Mouse (Mus musculus): Measurements from ENCODE around the gene Dzip1l. TPM values are rescaled to one million over a fixed set of nuclear protein-coding genes. Genes with fewer than 3 reads are reported as not detected.

The Dzip1l gene
- polyA plus RNA-seq, 1 experiment from 2014 or later: 16.5 TPM

- Histone ChIP-seq H3K27me3 (ENCODE audit: control insufficient read depth, insufficient read depth, low read length) (no peaks in the 10 kb centered on the region), H3K36me3 (ENCODE audit: control insufficient read depth, insufficient read depth, low read length) (peaks cover 21% of the 10 kb centered on the region), H3K4me1 (ENCODE audit: control insufficient read depth, insufficient read depth, low read length) (no peaks in the 10 kb centered on the region), H3K4me3 (ENCODE audit: low read depth, low read length) (no peak overlapping the region), H3K4me2 (no peak overlapping the region), H3K9me3 (replicated peaks; ENCODE audit: control insufficient read depth, low read length) (no peaks in the 10 kb centered on the region), H3K9ac (ENCODE audit: low read depth, low read length) (no peak overlapping the region), H3K27ac (ENCODE audit: low read depth, low read length) (no peak overlapping the region)
- ATAC-seq (replicated peaks; ENCODE audit: insufficient number of reproducible peaks, low FRiP score, low TSS enrichment): no peak
- WGBS (ENCODE audit: insufficient replicate concordance): 84% methylated on average over 10 of the region's 10 CpGs
These were observed 33.6 kb downstream of the Dzip1l start for GRCm38 (mm10) chr9:99662887-99663286.

- H3K4me3 ChIP-seq (ENCODE audit: low read depth, low read length): no peak overlapping the region
- H3K27me3 ChIP-seq (ENCODE audit: control insufficient read depth, insufficient read depth, low read length): no peaks in the 10 kb centered on the region
- no peak overlapping the region for H3K4me2 ChIP-seq
- no peak overlapping the region for H3K9ac ChIP-seq (ENCODE audit: low read depth, low read length)
- WGBS (ENCODE audit: insufficient replicate concordance): 82% methylated on average over 8 of the region's 8 CpGs
- no peaks in the 10 kb centered on the region for H3K4me1 ChIP-seq (ENCODE audit: control insufficient read depth, insufficient read depth, low read length)
- peaks cover 36% of the 10 kb centered on the region for H3K36me3 ChIP-seq (ENCODE audit: control insufficient read depth, insufficient read depth, low read length)
- H3K27ac ChIP-seq (ENCODE audit: low read depth, low read length): no peak overlapping the region
- peaks cover 3% of the 10 kb centered on the region; the same call in 1 of the 2 replicates for H3K9me3 ChIP-seq (replicated peaks; ENCODE audit: control insufficient read depth, low read length)
- no peak for ATAC-seq (replicated peaks; ENCODE audit: insufficient number of reproducible peaks, low FRiP score, low TSS enrichment)
These were observed 38.3 kb downstream of the Dzip1l start for GRCm38 (mm10) chr9:99667596-99667995.

GRCm38 (mm10) chr9:99671603-99672002, 42.3 kb downstream of the Dzip1l start:
- Histone ChIP-seq H3K27ac (ENCODE audit: low read depth, low read length) (no peak overlapping the region), H3K27me3 (ENCODE audit: control insufficient read depth, insufficient read depth, low read length) (no peaks in the 10 kb centered on the region), H3K36me3 (ENCODE audit: control insufficient read depth, insufficient read depth, low read length) (peaks cover 24% of the 10 kb centered on the region), H3K4me2 (no peak overlapping the region), H3K9ac (ENCODE audit: low read depth, low read length) (no peak overlapping the region), H3K9me3 (replicated peaks; ENCODE audit: control insufficient read depth, low read length) (peaks cover 3% of the 10 kb centered on the region; the same call in 1 of the 2 replicates), H3K4me3 (ENCODE audit: low read depth, low read length) (no peak overlapping the region), H3K4me1 (ENCODE audit: control insufficient read depth, insufficient read depth, low read length) (no peaks in the 10 kb centered on the region)
- 22% methylated on average over 2 of the region's 2 CpGs for WGBS (ENCODE audit: insufficient replicate concordance)
- no peak for ATAC-seq (replicated peaks; ENCODE audit: insufficient number of reproducible peaks, low FRiP score, low TSS enrichment)

GRCm38 (mm10) chr9:99675714-99676113, 46.4 kb downstream of the Dzip1l start:
- Histone ChIP-seq H3K27ac (ENCODE audit: low read depth, low read length) (no peak overlapping the region), H3K4me3 (ENCODE audit: low read depth, low read length) (no peak overlapping the region), H3K9me3 (replicated peaks; ENCODE audit: control insufficient read depth, low read length) (no peaks in the 10 kb centered on the region), H3K9ac (ENCODE audit: low read depth, low read length) (no peak overlapping the region), H3K4me2 (no peak overlapping the region), H3K4me1 (ENCODE audit: control insufficient read depth, insufficient read depth, low read length) (no peaks in the 10 kb centered on the region), H3K36me3 (ENCODE audit: control insufficient read depth, insufficient read depth, low read length) (no peaks in the 10 kb centered on the region), H3K27me3 (ENCODE audit: control insufficient read depth, insufficient read depth, low read length) (no peaks in the 10 kb centered on the region)
- ATAC-seq (replicated peaks; ENCODE audit: insufficient number of reproducible peaks, low FRiP score, low TSS enrichment): no peak
- WGBS (ENCODE audit: insufficient replicate concordance): 86% methylated on average over 3 of the region's 3 CpGs

GRCm38 (mm10) chr9:99681980-99682570, 52.8 kb downstream of the Dzip1l start:
- H3K4me2 ChIP-seq: peak overlapping the region; percentile 41
- no peak for ATAC-seq (replicated peaks; ENCODE audit: insufficient number of reproducible peaks, low FRiP score, low TSS enrichment)
- peak overlapping the region; percentile 70 for H3K27ac ChIP-seq (ENCODE audit: low read depth, low read length)
- WGBS (ENCODE audit: insufficient replicate concordance): 50% methylated on average over 21 of the region's 21 CpGs
- H3K4me1 ChIP-seq (ENCODE audit: control insufficient read depth, insufficient read depth, low read length): no peaks in the 10 kb centered on the region
- H3K36me3 ChIP-seq (ENCODE audit: control insufficient read depth, insufficient read depth, low read length): no peaks in the 10 kb centered on the region
- no peaks in the 10 kb centered on the region for H3K9me3 ChIP-seq (replicated peaks; ENCODE audit: control insufficient read depth, low read length)
- no peak overlapping the region for H3K4me3 ChIP-seq (ENCODE audit: low read depth, low read length)
- H3K9ac ChIP-seq (ENCODE audit: low read depth, low read length): no peak overlapping the region
- H3K27me3 ChIP-seq (ENCODE audit: control insufficient read depth, insufficient read depth, low read length): no peaks in the 10 kb centered on the region

- no peaks in the 10 kb centered on the region for H3K9me3 ChIP-seq (replicated peaks; ENCODE audit: control insufficient read depth, low read length)
- no peaks in the 10 kb centered on the region for H3K36me3 ChIP-seq (ENCODE audit: control insufficient read depth, insufficient read depth, low read length)
- no peak overlapping the region for H3K27ac ChIP-seq (ENCODE audit: low read depth, low read length)
- no peak overlapping the region for H3K4me2 ChIP-seq
- no peak overlapping the region for H3K9ac ChIP-seq (ENCODE audit: low read depth, low read length)
- ATAC-seq (replicated peaks; ENCODE audit: insufficient number of reproducible peaks, low FRiP score, low TSS enrichment): no peak
- H3K4me1 ChIP-seq (ENCODE audit: control insufficient read depth, insufficient read depth, low read length): no peaks in the 10 kb centered on the region
- WGBS (ENCODE audit: insufficient replicate concordance): 53% methylated on average over 5 of the region's 5 CpGs
- H3K27me3 ChIP-seq (ENCODE audit: control insufficient read depth, insufficient read depth, low read length): no peaks in the 10 kb centered on the region
- H3K4me3 ChIP-seq (ENCODE audit: low read depth, low read length): no peak overlapping the region
These were observed 55.8 kb downstream of the Dzip1l start for GRCm38 (mm10) chr9:99685061-99685521.

GRCm38 (mm10) chr9:99685536-99686231, 56.4 kb downstream of the Dzip1l start:
- 67% methylated on average over 5 of the region's 5 CpGs for WGBS (ENCODE audit: insufficient replicate concordance)
- no peak overlapping the region for H3K4me2 ChIP-seq

GRCm38 (mm10) chr9:99689796-99690195, 60.5 kb downstream of the Dzip1l start:
- H3K4me3 ChIP-seq (ENCODE audit: low read depth, low read length): no peak overlapping the region
- H3K9me3 ChIP-seq (replicated peaks; ENCODE audit: control insufficient read depth, low read length): no peaks in the 10 kb centered on the region
- 83% methylated on average over 5 of the region's 5 CpGs for WGBS (ENCODE audit: insufficient replicate concordance)
- no peak overlapping the region for H3K9ac ChIP-seq (ENCODE audit: low read depth, low read length)
- H3K27ac ChIP-seq (ENCODE audit: low read depth, low read length): no peak overlapping the region
- H3K36me3 ChIP-seq (ENCODE audit: control insufficient read depth, insufficient read depth, low read length): no peaks in the 10 kb centered on the region
- ATAC-seq (replicated peaks; ENCODE audit: insufficient number of reproducible peaks, low FRiP score, low TSS enrichment): no peak
- H3K4me2 ChIP-seq: no peak overlapping the region
- H3K27me3 ChIP-seq (ENCODE audit: control insufficient read depth, insufficient read depth, low read length): no peaks in the 10 kb centered on the region
- no peaks in the 10 kb centered on the region for H3K4me1 ChIP-seq (ENCODE audit: control insufficient read depth, insufficient read depth, low read length)

More at GRCm38 (mm10) chr9:99685536-99686231, 56.4 kb downstream of the Dzip1l start:
- Histone ChIP-seq H3K9me3 (replicated peaks; ENCODE audit: control insufficient read depth, low read length) (no peaks in the 10 kb centered on the region), H3K27me3 (ENCODE audit: control insufficient read depth, insufficient read depth, low read length) (no peaks in the 10 kb centered on the region), H3K27ac (ENCODE audit: low read depth, low read length) (no peak overlapping the region), H3K4me1 (ENCODE audit: control insufficient read depth, insufficient read depth, low read length) (no peaks in the 10 kb centered on the region), H3K9ac (ENCODE audit: low read depth, low read length) (no peak overlapping the region), H3K36me3 (ENCODE audit: control insufficient read depth, insufficient read depth, low read length) (no peaks in the 10 kb centered on the region), H3K4me3 (ENCODE audit: low read depth, low read length) (no peak overlapping the region)
- no peak for ATAC-seq (replicated peaks; ENCODE audit: insufficient number of reproducible peaks, low FRiP score, low TSS enrichment)

GRCm38 (mm10) chr9:99690386-99690785, 61.1 kb downstream of the Dzip1l start:
- no peaks in the 10 kb centered on the region for H3K36me3 ChIP-seq (ENCODE audit: control insufficient read depth, insufficient read depth, low read length)
- ATAC-seq (replicated peaks; ENCODE audit: insufficient number of reproducible peaks, low FRiP score, low TSS enrichment): no peak
- H3K27ac ChIP-seq (ENCODE audit: low read depth, low read length): no peak overlapping the region
- no peak overlapping the region for H3K4me3 ChIP-seq (ENCODE audit: low read depth, low read length)
- H3K4me2 ChIP-seq: no peak overlapping the region
- H3K27me3 ChIP-seq (ENCODE audit: control insufficient read depth, insufficient read depth, low read length): no peaks in the 10 kb centered on the region
- no peaks in the 10 kb centered on the region for H3K9me3 ChIP-seq (replicated peaks; ENCODE audit: control insufficient read depth, low read length)
- H3K4me1 ChIP-seq (ENCODE audit: control insufficient read depth, insufficient read depth, low read length): no peaks in the 10 kb centered on the region
- no peak overlapping the region for H3K9ac ChIP-seq (ENCODE audit: low read depth, low read length)
- 73% methylated on average over 7 of the region's 7 CpGs for WGBS (ENCODE audit: insufficient replicate concordance)
